Mouse (Mus musculus): ENCODE measurements around the gene Cpxm2. TPM values are rescaled to one million over a fixed set of nuclear protein-coding genes. Genes with fewer than 3 reads are reported as not detected.

The Cpxm2 gene
- polyA plus RNA-seq (2012; ENCODE audit: low replicate concordance): not detected in 2 replicates

DNA sequence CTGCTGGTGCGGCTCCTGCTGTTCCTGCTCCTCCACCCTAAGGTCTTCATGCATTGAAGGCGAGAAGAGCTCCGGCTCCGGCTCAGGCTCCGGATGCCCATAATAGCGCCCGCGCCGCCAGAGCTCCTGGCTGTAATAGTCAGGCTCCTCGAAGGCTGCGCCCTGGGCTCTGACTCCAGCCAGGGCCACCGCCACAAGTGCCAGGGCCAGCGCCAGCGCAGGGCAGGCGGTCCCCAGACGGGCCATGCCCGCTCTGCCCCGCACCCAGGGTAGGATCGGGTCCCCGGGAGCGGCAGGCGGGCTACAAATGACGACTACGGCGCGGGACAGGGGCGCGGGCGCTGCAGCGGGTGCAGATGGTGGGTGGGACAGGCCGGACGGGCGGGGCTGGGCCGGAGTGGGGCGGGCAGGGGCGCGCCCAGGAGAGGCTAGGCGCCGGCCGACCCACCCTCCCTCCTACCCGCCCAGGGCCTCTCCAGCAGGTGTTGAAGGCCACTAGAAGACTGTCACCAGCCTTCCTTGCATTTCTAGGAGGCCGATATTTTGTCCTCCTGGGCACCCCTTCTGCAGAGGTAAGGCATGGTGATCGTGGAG is at the start of gene Cpxm2:
Gene Cpxm2, minus strand, starts transcription at position 372 of the 594 bp plus-strand sequence.

Other genes starting within 250 kb of the Cpxm2 start
- gene Gpr26, start 188.3 kb downstream of the Cpxm2 start, polyA plus RNA-seq (2012; ENCODE audit: low replicate concordance): not detected in 2 replicates
- gene Chst15, start 162.5 kb upstream of the Cpxm2 start, polyA plus RNA-seq (2012; ENCODE audit: low replicate concordance): 6.2 and 11.7 TPM in 2 replicates